Mouse (Mus musculus): ENCODE measurements around the gene Camsap2.

The Camsap2 gene

GRCm38 (mm10) chr1:136345454-136346372 is at the start of gene Camsap2:
Camsap2 (minus strand) TSS chr1:136346104.
- DNase-seq (ENCODE audit: extremely low read depth, insufficient read length, low spot score), result peak; percentile 94

GRCm38 (mm10) chr1:136395073-136395472 is 49.2 kb upstream of the Camsap2 start:
- no peak for DNase-seq (ENCODE audit: extremely low read depth, insufficient read length, low spot score)

GRCm38 (mm10) chr1:136394506-136394905 is 48.6 kb upstream of the Camsap2 start:
- no peak for DNase-seq (ENCODE audit: extremely low read depth, insufficient read length, low spot score)

- no peak for DNase-seq (ENCODE audit: extremely low read depth, insufficient read length, low spot score)
Measured at GRCm38 (mm10) chr1:136386914-136387313, 41.0 kb upstream of the Camsap2 start.

GRCm38 (mm10) chr1:136381583-136381982 is 35.7 kb upstream of the Camsap2 start:
- no peak for DNase-seq (ENCODE audit: extremely low read depth, insufficient read length, low spot score)

- DNase-seq (ENCODE audit: extremely low read depth, insufficient read length, low spot score), result no peak
Measured at GRCm38 (mm10) chr1:136381169-136381568, 35.3 kb upstream of the Camsap2 start.

GRCm38 (mm10) chr1:136380606-136381005 is 34.7 kb upstream of the Camsap2 start:
- DNase-seq (ENCODE audit: extremely low read depth, insufficient read length, low spot score), result no peak

GRCm38 (mm10) chr1:136380161-136380560 is 34.3 kb upstream of the Camsap2 start:
- DNase-seq (ENCODE audit: extremely low read depth, insufficient read length, low spot score), result no peak

- no peak for DNase-seq (ENCODE audit: extremely low read depth, insufficient read length, low spot score)
Measured at GRCm38 (mm10) chr1:136379261-136379660, 33.4 kb upstream of the Camsap2 start.

GRCm38 (mm10) chr1:136365986-136366385 is 20.1 kb upstream of the Camsap2 start:
- no peak for DNase-seq (ENCODE audit: extremely low read depth, insufficient read length, low spot score)

- no peak for DNase-seq (ENCODE audit: extremely low read depth, insufficient read length, low spot score)
Measured at GRCm38 (mm10) chr1:136364711-136365110, 18.8 kb upstream of the Camsap2 start.

GRCm38 (mm10) chr1:136363035-136363434 is 17.1 kb upstream of the Camsap2 start:
- DNase-seq (ENCODE audit: extremely low read depth, insufficient read length, low spot score), result no peak

GRCm38 (mm10) chr1:136362567-136362966 is 16.7 kb upstream of the Camsap2 start:
- DNase-seq (ENCODE audit: extremely low read depth, insufficient read length, low spot score), result no peak

GRCm38 (mm10) chr1:136361373-136361772 is 15.5 kb upstream of the Camsap2 start:
- no peak for DNase-seq (ENCODE audit: extremely low read depth, insufficient read length, low spot score)

- no peak for DNase-seq (ENCODE audit: extremely low read depth, insufficient read length, low spot score)
Measured at GRCm38 (mm10) chr1:136360909-136361308, 15.0 kb upstream of the Camsap2 start.

GRCm38 (mm10) chr1:136358841-136359360 is 13.0 kb upstream of the Camsap2 start:
- DNase-seq (ENCODE audit: extremely low read depth, insufficient read length, low spot score), result no peak

- DNase-seq (ENCODE audit: extremely low read depth, insufficient read length, low spot score), result no peak
Measured at GRCm38 (mm10) chr1:136355651-136356050, 9.7 kb upstream of the Camsap2 start.

- DNase-seq (ENCODE audit: extremely low read depth, insufficient read length, low spot score), result no peak
Measured at GRCm38 (mm10) chr1:136350699-136351200, 4.8 kb upstream of the Camsap2 start.

- DNase-seq (ENCODE audit: extremely low read depth, insufficient read length, low spot score), result no peak
Measured at GRCm38 (mm10) chr1:136348137-136348536, 2.2 kb upstream of the Camsap2 start.

GRCm38 (mm10) chr1:136347140-136347539 is 1.2 kb upstream of the Camsap2 start:
- DNase-seq (ENCODE audit: extremely low read depth, insufficient read length, low spot score), result no peak

- DNase-seq (ENCODE audit: extremely low read depth, insufficient read length, low spot score), result no peak
Measured at GRCm38 (mm10) chr1:136346373-136347035, 600 bp upstream of the Camsap2 start.

Measured in 3134 (cell line).